Mouse (Mus musculus): ENCODE results near the gene Fbxo21.

Gene Fbxo21

DNA sequence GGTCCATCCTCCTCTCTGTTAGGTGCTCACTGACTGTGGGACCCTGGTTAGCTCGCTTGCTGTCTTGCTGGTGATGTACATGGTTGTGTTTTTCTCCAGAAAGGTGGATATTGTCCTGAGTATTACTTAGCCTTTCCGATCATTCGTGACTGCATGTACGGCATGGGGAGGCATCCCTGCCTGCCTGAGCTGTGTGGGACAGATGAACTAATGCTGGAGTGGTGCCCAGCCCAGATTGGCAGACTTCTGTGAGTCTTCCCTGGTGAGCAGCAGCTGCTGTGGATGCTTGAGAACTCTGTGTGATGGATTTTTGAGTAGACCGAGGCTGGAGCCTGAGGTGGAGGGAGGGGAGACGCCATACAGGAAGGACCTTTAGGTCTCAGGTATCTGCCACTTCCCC lies 68.4 kb downstream of the Fbxo21 start:
- DNase-seq (ENCODE audit: low read depth, low spot score), result no peak

DNA sequence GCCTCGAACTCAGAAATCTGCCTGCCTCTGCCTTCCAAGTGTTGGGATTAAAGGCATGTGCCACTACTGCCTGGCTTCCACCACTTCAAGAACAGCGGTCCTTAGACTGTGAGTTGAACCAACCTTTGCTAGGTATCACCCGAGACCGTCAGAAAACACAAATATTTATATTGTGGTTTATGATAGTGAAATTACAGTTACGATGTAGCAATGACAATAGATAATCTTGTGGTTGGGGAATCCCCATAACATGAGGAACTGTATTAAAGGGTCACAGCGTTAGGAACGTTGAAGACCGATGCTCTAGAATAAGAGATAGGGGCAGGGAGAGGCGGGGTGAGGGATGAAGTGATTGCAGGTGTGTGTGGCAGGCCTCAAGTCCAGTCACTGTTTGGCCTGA lies 68.9 kb downstream of the Fbxo21 start:
- no peak for DNase-seq (ENCODE audit: low read depth, low spot score)

DNA sequence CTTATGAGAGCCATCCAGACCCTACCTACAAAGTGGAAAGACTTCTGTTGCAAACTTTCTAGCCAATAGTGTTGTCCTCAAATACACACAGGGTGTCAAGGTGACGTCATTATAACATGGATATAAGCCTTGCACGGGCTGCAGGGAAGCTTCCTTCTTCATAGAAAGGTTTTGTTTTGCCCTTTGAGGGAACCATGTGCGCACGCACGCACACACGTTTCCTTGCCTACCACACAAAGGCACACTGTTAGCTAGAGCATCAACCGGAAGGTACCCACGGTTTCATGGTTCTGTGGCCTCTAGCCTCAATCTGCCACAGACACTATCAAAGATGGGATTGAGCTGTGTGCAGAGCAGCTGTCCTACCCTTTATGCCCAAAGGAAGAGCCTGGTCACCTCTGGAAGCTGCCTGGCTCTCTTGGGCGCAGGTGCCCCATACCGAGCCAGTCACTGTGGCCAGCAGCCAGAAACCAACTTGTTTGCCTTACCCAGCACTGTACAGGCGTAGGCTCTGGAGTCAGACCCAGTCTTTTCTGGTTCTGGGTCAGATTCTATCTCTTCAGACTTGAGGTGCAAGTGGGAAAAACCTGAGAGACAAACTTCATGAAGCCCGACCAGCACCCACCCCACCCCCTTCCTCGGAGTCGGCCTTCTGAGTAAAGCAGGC lies 70.7 kb downstream of the Fbxo21 start:
- DNase-seq (ENCODE audit: low read depth, low spot score), result no peak

DNA sequence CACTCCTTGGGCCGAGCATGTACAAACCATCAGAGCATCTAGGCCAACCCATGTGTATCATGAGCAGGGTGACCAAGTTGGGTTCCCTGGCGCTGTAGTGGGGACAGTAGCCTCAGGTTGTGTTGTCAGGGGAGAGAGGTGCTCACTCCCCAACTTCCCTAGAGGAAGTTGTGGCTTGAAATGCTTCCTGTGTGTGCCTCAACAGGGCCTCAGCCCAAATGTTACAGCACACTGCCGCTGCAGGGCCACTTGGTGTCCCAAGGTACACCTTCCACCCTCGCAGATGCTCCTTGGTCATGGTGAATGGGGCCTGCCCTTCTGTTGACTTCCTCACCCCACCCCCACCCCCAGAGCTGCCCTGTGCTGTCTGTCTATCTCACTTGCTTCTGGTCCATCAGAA lies 71.9 kb downstream of the Fbxo21 start:
- DNase-seq (ENCODE audit: low read depth, low spot score), result no peak

DNA sequence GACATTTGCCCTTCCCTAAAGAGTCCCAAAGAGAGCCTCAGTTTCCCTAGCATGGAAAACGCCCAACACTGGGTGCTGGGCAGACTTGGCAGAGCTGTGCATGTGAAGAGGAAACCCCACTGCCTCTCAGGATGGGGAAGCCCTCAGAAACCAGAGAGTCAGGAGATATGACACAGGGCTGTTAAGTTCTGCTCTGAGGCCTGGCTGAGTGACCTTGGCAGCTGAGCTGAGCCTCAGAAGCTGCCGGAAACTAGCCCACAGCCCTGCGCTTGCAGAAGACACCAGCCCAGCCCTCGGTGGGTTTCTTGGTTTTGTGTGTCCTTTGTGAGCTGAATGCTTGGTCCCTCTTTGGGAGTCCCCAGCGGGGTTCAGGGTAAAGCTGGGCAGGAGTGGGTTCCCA lies 72.4 kb downstream of the Fbxo21 start:
- DNase-seq (ENCODE audit: low read depth, low spot score), result no peak

DNA sequence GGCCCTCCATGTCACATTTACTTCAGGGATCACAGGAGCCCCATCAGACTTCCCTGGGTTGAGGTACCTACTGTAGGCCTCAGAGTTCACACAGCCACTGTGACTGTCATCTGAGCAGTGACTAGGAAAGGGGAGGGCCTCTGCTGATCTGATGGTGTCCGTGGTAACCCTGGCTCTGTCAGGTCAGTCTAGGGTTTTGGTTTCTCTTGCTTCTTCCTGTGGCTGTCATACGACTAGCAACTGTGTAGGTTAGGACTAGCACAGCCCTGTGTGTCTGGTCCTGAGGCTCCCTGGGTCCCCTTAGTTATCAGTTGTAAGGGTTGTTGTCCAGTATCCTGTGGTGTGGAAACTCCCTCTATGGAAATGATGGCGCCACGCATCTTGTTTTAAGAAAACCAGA lies 74.2 kb downstream of the Fbxo21 start:
- DNase-seq (ENCODE audit: low read depth, low spot score), result no peak

DNA sequence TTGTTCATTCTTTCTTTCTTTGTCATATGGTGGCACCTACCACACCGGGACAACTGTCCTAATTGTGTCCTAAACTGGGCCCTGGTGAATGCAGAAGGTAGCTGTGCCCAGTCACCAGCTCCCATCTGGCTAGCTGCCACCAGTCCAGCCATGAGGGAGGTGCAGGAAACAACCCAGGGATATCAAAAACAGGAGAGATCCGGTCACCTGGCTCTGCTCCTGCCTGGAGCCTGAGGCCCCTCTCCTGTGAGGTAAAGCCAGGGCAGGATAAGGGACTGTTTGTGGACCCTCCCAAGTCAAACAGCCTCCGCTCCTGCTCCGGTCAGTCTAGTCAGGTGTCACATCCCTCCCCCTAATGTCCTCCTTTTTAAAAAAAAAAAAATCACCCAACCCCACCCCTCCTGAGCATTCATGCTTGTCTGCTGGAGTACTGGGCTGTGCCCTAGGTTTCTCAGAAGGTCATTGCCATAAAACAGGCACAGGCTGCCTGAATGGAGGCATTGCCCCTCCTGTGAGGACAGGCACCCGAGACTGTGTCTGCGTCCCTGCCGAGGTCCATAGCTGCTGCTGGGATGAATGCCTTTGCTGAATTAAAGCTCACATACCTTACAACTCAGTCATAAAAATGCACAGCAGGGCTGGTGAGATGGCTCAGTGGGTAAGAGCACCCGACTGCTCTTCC lies 75.6 kb downstream of the Fbxo21 start:
- no peak for DNase-seq (ENCODE audit: low read depth, low spot score)

DNA sequence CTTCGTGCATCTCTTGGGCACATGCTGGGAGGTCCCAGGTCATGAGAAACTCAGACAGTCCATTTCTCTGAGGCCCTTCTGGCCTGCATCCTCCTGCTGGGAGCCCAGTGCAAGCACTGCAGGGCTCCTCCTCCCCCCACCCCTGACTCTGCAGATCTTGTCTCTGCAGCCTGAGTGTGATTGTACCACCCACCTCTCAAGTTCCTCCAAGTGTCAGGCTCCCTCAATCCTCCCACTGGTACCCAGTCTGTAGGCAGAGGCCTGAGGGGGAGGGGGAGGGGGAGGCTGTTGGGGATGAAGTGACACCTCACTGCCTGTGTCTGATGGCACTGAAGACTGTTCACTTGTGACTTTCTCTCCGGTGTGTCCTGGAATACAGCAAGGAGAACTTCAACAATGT lies 76.7 kb downstream of the Fbxo21 start:
- no peak for DNase-seq (ENCODE audit: low read depth, low spot score)

DNA sequence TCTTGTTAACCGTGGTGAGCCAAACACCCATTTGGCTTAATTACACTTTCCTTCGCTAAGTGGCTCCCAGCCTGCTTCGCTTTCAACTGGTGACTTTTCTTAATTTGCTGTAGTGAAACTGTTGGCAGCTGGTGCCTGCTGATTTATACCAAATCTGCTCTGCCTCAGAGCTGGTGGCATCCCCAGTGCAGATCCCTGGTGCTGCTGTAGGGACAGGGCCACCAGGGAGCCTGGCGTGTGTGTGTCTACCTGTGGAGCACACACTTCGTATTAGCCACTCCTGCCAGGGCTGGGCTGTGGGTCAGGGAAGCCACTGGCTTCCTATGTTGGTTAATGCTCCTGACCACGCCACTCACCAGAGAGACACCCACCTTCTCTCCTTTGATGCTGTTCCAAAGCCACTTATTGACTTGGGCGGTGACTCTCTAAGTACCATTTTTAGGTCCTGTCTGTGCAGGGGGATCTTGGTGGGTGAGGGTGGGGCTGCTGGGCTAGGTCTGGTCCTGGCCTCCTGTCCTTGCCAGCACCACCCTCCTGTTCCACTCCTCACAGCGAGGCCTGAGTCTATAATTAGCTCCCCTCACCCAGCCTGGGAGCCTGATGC lies 81.1 kb downstream of the Fbxo21 start:
- no peak for DNase-seq (ENCODE audit: low read depth, low spot score)

DNA sequence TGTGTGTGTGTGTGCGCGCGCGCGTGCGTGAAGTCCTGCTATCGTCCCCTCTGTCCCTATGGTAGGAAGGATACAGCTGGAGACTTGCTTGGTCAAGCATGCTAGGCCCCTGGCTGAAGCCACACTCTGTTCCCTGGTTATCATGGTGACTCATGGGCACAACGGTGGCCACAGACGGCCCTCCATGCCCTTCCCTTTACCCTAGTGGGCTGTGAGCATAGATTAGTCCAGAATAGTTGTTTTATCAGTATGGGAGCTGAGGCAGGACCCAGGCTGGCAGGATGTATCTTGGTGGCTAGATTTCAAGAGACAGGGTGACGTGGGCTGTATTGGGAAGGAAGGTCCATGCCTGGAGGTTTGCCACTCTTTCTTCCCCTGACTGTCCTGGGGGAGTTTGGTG lies 82.3 kb downstream of the Fbxo21 start:
- DNase-seq (ENCODE audit: low read depth, low spot score), result no peak

DNA sequence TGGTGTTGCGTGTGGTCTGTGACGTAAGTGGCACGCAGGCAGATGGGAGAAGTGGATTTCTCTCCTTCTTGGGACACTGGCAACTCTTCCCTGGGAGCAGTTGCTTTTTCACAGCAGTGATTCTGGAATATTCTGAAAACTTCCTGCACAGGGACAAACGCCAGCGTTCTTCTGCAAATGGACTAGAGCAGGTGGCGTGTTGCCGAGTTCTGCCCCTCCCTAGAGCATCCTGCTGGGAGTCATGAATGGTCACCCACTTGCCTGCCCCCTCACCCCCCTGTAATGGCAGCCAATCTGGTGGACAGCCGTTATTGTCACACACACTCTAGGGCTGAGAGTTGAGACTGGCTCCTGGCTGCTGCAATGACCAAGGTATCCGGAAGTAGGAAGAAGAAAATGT lies 83.1 kb downstream of the Fbxo21 start:
- no peak for DNase-seq (ENCODE audit: low read depth, low spot score)

All from A20 (cell line).